Mouse (Mus musculus) right cerebral cortex, adult 18-20 months (tissue): ENCODE data around the gene Rin2.

Source experiments
- DNase-seq: peaks from one replicate; pipeline ENCODE4 v3.0.0; 2022; ENCODE audit warnings: mixed read lengths

The Rin2 gene

DNA sequence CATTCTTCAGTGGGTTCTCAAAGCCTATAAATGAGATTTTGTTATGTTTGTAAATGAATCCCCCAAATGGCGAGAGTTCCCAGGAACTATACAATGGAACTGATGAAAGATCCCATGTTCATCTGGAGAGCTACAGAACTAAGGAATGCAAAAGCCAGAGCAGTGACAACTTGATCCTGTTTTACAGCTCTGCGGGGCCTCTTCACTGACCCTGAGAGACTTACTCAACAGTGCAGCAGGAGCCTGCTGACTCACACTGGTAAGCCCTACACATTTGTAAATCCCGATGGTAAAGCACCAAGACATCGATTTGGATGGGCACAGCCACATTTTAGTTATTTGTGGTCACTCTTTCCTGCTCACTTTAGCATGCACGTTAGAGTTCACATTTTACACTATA lies 62.2 kb downstream of the Rin2 start:
- no peak for DNase-seq

DNA sequence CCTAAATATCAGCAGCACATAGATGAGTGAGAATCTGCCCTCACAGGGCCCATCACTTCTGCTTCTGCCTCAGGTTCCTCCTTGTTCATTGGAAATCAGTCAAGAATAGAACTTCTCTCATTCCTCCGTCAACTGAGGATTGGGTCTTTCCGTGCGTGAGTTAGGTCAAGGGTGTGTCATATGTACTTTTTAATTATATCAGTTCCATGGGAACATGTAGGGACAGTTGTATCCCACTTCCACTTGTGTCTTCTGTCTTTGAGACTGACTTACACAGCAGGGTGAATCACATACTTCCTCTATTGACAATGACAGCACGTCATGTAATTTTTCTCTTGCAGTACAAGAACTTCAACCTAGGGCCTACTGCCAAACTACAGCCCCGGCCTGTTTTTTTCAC lies 65.7 kb downstream of the Rin2 start:
- no peak for DNase-seq

DNA sequence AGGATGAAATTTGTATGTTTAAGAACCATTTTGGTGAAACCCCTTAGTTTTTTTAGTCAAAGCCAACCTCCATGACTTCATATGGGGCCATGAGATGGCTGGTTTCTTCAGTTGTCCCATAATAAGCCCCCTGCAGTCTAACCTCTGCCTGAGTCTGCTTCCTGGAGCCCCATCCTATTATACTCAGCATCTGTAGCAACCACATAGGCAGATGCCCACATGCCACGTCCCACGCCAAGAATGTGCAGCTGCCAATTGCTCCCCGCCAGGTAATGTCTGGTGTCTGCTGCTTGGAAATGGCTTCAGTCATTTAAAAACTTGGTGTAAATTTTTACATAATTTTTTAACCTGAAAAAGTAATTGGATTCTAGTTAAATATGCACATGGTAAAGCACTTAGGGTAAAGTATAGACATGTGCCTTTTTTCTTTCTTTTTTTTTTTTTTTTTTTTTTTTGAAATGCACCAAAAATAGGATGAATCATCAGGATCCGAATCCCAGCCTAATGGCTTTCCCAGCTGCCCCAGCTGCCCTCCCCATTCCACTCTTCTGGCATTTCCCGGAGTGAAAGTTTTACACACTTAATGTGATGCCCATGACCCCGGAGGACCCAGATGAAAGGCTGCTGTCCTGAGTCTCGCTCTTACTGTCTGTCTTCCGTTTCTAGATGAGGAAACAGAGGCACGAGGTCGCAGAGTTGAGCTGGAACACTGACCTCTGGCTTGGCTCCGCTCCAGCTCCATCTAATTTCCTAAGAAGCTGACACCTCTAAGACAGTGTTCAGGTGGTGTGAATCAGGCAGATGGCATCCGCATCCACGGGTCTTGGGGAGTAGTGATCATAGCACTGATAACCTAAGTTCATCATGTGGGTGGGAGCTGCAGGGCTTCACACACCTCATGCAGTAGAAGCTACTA lies 68.0 kb downstream of the Rin2 start:
- DNase-seq, result no peak

DNA sequence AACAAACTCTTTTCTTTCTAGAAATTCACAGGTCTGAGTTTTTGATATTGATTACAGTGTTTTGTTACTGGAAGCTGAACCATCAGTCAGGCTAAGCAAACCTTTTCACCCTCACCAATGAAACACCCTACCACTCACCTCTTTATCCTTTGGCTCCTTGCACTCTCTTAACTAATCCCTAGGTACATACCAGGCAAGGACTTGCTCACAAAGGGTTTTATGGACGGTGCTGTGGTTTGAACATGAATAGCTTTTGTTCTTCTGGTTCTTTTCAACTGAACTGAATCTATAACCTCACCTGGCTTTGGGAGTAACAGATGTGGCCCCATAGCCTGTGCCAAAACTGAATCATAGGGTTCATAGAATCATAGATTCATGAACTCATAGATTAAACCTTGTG lies 71.4 kb downstream of the Rin2 start:
- DNase-seq, result no peak

DNA sequence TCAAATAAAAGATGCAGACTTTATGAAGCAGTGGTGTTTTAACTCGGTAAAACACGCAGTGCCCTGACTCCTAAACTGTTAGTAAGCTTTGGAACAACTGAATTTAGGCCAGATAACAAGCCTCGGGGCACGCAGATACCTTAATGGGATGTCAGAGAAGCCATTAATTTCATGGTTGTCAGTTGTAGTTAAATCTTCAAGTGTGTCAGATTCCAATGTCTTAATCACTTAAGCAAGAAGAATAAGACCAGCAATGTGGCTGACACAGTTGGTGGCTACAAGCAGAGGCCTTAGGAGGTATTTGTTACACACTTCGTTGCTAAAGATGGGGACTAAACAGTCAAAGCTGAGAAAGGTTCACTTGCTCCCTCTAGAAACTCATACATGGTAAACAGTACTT lies 74.6 kb downstream of the Rin2 start:
- DNase-seq, result no peak

DNA sequence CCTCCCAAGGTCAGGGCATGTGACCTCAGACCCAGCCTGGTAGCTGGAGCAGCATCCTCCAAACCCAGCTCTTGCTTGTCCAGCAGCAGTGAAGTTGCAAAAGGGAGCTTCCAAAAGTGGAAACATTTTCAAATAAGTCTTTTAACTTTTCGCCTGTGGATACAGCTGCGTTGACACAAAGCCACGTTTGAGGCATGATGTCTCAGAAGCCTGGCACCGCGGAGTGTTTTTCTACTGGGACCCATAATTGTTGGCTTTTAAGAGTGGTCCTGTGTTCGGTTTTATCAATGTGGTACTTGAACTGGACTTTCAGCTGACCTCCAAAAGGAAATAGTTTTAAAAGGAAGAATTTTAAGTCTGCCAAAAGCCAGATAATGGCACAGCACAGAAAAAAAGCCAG lies 77.6 kb downstream of the Rin2 start:
- peak; percentile 1 for DNase-seq

DNA sequence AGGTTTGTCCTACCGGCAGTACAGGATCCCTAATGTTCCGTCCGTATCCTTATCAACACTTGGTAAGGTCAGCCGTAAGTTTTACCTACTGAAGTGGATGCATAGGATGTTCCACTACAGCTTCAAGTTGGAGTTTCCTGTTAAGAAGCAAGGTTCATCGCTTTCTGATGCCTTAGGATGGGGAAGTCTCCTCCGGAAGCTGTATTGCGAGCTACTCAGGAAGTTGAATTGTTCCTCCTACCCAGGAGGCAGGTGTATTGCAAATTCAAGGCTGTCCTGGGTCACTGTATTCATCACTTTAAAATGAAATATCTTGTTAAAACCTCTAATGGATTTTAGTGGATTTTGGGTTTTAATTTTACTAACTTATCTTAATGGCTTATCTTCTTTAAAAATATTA lies 79.0 kb downstream of the Rin2 start:
- no peak for DNase-seq

DNA sequence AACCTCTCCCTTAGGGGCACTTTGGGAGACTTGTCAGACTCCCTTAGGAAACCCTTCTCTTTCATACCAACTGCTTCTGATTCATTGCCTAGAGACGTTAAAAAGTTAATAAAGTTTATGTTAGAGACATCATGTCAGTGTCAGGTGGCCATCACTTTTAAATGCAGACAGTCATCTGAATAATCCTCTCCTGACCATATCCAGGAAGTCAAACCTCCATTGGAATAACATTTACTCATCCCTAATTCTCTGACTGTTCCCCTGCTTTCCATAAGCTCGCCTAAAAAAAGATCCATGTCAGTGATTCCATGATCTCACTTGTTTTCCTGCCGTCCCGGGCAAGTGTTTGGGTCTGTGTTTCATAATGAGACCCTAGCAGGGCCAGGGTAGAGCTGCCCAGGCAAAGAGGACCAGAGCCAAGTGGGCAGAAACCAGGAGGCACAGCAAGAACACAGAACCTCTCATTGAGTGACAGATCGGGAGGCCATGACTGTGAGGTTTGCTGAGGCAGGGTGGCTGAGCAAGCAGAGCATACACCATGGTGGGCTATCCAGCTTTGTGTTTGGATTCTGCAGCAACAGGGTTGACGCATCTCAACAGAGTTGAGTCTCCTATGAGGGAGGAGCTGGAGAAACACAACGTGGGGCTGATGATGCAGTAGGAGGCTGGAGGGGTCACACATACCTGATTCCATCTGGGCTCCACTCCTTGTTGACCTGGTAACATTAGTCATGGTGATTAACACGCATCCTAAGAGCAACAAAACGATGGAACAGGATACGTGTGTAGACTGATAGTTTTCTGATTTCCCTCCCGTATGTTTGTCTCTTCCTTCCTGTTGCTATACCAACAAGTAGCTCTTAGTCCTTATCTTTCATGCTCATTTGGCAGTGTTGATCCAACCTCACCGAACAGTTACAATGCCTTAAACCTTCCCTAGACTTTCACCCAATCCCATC lies 81.1 kb downstream of the Rin2 start:
- DNase-seq, result no peak

DNA sequence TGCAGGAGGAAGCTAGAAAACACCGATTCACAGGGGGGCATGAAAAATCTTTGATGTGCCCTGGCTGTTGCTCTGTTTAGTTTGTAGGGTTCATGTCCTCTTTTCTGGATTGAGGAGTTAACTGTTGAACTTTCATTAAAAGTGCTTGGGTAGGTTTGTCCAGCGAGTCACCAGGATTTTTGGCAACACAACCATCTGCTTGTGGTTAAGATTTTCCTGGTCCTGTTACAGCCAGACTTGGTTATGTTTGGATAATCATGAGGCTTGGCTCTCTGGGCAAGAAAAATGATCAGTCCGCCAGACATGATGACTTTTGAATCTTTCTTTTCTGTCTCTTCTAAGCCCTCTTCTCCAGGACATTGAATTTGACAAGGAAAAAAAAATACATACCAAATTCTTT lies 85.1 kb downstream of the Rin2 start:
- DNase-seq, result no peak

DNA sequence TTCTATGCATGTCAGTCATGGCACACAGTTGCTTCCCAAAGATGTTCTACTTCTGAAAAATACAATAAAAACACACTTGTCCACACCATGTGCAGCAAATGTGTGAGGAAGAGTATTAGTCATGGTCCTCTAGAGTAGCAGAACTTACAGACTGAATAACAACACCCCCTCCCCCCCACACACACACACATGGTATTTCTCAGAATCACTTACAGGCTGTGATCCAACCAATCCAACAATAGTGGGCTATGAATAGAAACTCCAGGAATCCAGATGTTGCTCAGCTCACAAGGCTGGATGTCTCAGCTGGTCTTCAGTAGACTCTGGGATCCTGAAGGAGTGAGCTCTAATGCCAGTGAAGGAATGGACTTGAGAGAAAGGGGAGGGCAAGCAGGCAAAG lies 86.4 kb downstream of the Rin2 start:
- DNase-seq, result no peak

DNA sequence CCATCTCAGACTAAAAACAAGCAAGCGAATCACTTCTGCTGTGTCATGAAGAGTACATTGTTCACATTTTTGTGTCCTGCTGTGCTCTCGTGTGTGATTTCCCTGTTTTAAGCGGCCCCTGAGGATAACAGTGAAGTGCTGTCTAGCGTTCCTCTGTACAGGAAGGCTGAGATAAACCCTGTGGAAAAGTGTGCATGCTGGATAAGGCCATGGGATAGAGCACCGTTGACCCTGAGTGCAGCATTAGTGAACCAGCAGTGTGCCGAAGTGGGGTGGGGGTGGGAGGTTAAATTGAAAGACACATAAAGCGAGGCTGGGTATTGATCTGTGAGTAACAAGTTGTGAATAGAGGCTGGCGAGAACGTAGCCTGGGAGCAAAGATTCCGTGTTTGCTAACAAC lies 94.9 kb downstream of the Rin2 start:
- DNase-seq, result no peak

DNA sequence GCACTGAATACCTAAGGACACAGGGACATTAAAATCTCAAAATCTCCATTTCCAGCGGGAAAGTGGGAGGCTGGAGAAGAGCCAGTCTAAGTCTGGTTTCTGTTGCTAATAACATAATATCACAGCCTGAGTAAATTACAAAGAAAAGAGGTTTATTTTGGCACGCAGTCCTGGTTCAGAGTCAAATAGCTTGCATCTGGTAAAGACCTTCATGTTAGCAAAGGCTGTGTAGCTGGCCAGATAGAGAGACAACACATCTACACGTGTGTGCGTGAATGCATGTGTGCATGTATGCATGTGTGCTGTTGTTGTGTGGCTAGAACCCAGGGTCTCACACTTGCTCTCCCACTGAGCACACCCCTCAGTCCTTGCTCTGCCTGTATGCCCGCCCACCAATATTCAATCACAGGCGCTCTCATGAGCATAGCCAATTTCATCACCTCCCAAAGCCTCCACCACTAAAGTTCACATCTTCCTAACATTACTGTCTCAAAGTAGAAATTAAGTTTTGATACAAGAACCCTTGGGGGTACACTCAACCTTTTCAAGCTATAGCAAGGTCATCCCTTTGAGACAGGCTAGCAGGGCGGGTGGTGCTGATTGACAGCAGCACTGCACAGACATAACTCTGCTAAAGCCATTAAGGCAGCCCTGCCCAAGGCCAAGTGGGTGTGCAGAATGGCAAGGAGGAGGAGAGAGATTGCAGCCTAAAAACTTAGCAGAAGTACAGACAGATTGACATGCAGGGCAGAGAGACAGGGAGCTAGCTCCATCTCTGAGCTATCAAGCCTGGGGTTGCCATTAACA lies 95.9 kb downstream of the Rin2 start:
- DNase-seq, result no peak

DNA sequence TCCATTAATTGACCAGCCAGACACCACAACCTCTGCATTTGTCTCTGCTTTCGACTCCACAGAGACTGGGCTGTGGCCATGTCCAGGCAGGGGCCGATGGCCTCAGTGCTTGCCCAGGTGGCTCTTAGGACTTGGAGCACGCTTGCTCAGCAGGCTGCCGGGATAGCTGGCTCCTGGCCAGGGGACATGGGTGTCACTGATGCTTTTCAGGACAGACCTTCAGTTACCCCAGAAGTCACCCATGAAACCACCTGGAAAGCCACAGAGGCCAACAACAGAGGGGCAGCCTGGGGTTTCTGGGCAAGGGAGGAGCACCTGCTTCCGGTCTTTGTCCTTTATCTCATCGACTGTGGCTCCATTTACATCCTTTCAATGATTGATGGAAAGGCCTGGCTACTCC lies 108.2 kb downstream of the Rin2 start:
- DNase-seq, result no peak

DNA sequence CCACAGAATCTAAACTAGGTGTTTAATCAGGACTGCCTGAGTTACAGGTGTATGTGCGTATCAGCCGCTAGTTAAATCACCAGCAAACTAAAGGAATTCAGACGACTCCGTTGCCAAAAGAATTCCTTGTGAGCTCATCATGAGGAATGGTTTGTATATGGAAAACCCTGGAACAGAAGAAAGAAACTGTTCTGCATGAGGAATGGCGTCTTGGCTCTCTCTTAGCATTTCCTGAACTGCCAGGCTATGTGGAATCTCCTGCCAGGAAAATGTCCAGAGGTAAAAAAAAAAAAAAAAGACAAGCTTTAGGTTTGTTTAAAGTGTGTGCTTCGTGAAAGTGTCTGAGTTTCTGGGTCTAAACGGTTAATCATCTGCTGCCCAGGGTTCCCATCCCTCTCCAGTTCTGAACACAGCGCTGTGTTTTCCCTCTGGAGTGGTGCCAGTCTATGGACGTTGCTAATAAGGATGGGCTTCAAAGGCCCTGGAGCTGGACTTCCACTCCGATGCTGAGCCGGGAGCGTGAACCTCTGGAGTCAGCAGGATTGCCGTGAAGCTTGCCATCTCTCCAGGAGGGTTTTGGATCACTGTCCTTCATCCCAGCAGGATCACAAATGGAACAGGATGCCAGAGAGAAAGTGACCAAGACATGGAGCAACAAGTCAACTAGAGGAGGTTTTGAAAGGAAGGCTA lies 109.4 kb downstream of the Rin2 start:
- DNase-seq, result peak; percentile 16

DNA sequence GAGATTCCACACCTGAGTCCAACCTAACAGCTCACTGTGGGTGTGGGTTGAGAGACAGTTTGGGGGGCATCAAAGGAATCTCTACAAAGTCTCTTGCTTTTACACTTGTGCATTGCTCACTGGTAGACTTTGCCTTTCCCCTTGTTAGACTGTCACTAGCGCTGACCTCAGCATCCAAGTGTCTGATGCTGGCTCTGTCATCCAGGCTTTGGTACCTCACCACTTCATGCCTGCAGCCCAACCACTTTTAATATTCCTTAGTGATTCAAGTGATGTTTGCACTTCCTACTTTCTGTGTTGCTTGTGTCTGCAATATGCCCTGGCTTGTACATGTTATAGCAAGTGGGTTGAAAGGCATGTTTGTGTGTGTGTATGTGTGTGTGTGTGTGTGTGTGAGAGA lies 109.9 kb downstream of the Rin2 start:
- no peak for DNase-seq

DNA sequence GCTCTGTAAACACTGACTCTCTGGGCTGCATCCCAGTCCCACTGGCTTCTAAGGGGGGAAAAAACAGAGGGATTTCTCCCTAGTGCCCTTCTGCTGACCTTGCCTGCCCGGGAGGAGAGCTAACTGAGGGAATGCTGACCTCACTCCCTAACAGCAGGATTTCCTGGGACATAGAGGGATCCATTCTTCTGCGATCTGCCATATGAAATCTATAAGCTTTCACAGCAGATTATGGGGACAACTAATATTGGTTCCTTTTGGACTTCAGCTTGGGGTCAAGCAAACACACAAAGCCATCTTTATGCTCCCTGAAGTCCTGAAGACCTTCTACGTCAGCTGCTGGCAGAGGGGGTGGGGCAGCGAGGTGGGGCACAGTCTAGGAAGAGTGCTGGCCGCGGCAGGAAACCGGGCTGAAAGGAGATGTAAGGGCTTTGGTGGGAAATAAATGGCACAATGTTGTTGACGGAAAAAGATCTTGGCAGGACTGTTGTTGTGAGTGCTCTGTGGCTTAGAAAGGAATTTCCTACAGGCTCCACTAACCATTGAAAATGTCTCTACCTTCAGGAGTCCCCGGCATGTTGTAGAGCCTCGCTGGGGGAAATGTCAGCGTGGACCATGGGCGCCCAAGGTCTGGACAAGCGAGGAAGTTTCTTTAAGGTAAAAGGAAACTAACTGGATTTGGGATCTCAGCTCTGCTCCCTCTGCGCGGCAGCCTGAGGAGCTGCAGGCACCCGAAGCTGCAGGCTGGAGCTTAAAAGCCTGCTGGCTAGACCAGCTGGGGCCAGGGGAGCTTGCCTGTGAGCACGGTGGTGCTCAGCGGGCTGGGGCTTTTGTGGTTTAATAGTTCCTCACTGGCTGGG lies 111.0 kb downstream of the Rin2 start:
- DNase-seq, result peak; percentile 25

DNA sequence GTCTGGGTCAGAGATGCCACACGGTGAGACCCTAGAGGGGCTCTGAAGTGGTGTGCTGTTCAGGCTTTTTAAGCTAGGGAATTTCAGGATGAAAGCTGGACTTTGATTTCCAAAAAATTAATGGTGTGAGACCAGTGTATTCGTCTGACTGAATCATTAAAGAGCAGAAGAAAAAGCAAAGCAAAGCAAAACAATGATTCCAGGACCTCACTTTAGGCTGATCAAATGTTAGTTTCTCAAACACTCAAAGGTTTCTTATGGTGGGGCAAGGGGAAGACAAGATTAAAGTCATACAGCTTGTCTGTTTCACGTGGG lies 111.6 kb downstream of the Rin2 start:
- no peak for DNase-seq

DNA sequence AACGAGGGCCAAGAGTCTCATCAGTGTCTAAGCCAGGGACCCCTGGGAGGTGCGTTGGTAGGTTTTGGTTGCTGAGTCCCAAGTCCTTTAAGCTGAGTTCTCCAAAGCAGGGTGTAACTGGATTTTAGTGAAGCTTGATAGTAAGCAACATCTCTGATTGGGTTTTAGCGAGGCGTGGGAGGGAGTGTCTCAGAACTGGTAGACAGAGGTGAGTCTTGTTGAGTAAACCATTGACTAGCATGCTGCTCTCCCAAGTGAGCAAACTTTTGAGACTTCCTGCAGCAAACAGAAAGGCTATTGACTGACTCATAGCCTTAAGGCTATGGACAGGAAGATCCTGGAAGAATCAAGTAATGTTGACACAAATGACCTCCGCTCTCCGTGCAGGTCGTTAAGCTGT lies 112.5 kb downstream of the Rin2 start:
- no peak for DNase-seq

DNA sequence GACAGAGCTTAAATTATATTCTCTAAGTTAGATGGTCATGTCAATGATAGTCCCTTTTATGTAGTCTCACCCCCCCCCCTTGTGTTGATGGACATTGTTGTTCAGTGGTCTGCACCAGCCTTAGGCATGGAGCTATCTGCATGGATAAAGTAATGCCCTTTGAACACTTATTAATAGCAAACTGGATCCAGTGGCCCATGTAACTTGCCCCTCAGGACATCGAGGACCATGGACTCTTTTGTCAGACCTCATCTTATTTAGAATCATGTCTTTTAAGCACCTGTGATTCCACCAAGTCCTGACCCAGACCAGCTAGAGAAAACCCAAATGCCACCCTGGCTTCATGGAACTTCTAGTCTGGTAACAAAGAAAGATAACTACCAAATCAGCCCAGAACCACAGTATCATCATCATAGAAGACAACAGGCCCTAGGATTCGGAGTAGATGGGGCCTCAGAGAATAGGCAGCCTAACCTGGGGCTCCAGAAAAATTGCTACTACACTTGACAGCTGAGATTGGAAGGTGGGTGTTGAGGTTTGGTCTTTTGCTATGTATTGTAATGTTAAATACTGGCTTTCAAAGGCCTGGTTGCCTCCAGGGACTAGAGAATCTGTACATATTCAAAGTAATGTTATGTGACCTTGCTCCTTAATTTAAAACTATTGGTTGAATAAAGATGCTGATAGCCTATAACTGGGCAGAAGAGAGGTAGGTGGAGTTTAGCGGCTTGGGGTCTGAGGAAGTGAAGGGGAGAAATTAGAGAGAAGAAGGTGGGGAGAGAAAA lies 113.7 kb downstream of the Rin2 start:
- no peak for DNase-seq

DNA sequence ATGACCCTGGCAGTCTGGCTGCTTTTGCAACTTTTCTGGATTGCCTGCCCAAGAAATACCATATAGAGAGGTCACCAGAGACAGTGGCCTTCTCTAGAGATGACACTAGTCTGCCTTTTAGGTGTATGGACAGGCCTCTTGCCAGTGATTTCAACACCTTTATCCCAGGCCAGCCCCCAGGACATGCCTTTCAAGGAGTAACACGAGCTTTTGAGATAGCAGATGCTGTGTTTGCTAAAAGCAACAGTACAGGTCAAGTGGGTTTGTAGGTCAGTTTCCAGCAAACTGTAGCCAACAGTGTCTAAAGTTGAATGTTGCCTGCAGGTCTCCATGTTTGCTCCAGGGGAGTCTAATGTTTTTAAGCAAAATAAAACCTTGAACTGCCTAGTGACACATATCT lies 118.7 kb downstream of the Rin2 start:
- DNase-seq, result no peak
